Mouse (Mus musculus): ENCODE measurements around the gene Gpr174. TPM values are rescaled to one million over a fixed set of nuclear protein-coding genes. Genes with fewer than 3 reads are reported as not detected.
"Not testable (repeated sequence)": the region's sequence is repeated elsewhere in the genome, so short reads cannot be mapped to it uniquely, and the experiment has no call there.

Gene Gpr174
- polyA plus RNA-seq, 1 experiment from 2014 or later: 0.17 TPM

- DNase-seq (ENCODE audit: low spot score): no peak
- Histone ChIP-seq H3K27me3 (ENCODE audit: control insufficient read depth, insufficient read depth, low read length) (no peaks in the 10 kb centered on the region), H3K27ac (replicated peaks; ENCODE audit: low read depth, low read length) (no peak overlapping the region), H3K4me1 (ENCODE audit: control insufficient read depth, insufficient read depth, low read length) (no peaks in the 10 kb centered on the region), H3K4me2 (ENCODE audit: low read depth, low read length) (no peak overlapping the region), H3K36me3 (replicated peaks; ENCODE audit: control insufficient read depth, insufficient read depth, low read depth, low read length) (no peaks in the 10 kb centered on the region), H3K4me3 (ENCODE audit: low read depth, low read length) (no peak overlapping the region), H3K9me3 (replicated peaks; ENCODE audit: control insufficient read depth, low read length) (no peaks in the 10 kb centered on the region), H3K9ac (replicated peaks; ENCODE audit: low read length) (no peak overlapping the region)
- no peak for ATAC-seq (replicated peaks; ENCODE audit: insufficient number of reproducible peaks, low FRiP score, low TSS enrichment, low read depth)
- 66% methylated on average over 2 of the region's 2 CpGs for WGBS
Observed at GRCm38 (mm10) chrX:107277606-107278005, 21.9 kb downstream of the Gpr174 start.

- Histone ChIP-seq H3K27ac (replicated peaks; ENCODE audit: low read depth, low read length) (no peak overlapping the region), H3K4me3 (ENCODE audit: low read depth, low read length) (no peak overlapping the region), H3K36me3 (replicated peaks; ENCODE audit: control insufficient read depth, insufficient read depth, low read depth, low read length) (no peaks in the 10 kb centered on the region), H3K27me3 (ENCODE audit: control insufficient read depth, insufficient read depth, low read length) (no peaks in the 10 kb centered on the region), H3K4me1 (ENCODE audit: control insufficient read depth, insufficient read depth, low read length) (no peaks in the 10 kb centered on the region), H3K4me2 (ENCODE audit: low read depth, low read length) (no peak overlapping the region), H3K9me3 (replicated peaks; ENCODE audit: control insufficient read depth, low read length) (no peaks in the 10 kb centered on the region), H3K9ac (replicated peaks; ENCODE audit: low read length) (no peak overlapping the region)
- WGBS: 59% methylated on average over 4 of the region's 4 CpGs
- no peak for DNase-seq (ENCODE audit: low spot score)
- no peak for ATAC-seq (replicated peaks; ENCODE audit: insufficient number of reproducible peaks, low FRiP score, low TSS enrichment, low read depth)
Observed at GRCm38 (mm10) chrX:107284211-107284610, 28.5 kb downstream of the Gpr174 start.

GRCm38 (mm10) chrX:107297861-107298260, 42.2 kb downstream of the Gpr174 start:
- ATAC-seq (replicated peaks; ENCODE audit: insufficient number of reproducible peaks, low FRiP score, low TSS enrichment, low read depth); H3K4me2 ChIP-seq (ENCODE audit: low read depth, low read length); H3K27ac ChIP-seq (replicated peaks; ENCODE audit: low read depth, low read length); H3K4me3 ChIP-seq (ENCODE audit: low read depth, low read length); DNase-seq (ENCODE audit: low spot score); H3K27me3 ChIP-seq (ENCODE audit: control insufficient read depth, insufficient read depth, low read length); H3K9me3 ChIP-seq (replicated peaks; ENCODE audit: control insufficient read depth, low read length); H3K4me1 ChIP-seq (ENCODE audit: control insufficient read depth, insufficient read depth, low read length); H3K36me3 ChIP-seq (replicated peaks; ENCODE audit: control insufficient read depth, insufficient read depth, low read depth, low read length); H3K9ac ChIP-seq (replicated peaks; ENCODE audit: low read length): not testable (repeated sequence)
- WGBS: 85% methylated on average over 6 of the region's 6 CpGs

- H3K27ac ChIP-seq (replicated peaks; ENCODE audit: low read depth, low read length): no peak overlapping the region
- H3K36me3 ChIP-seq (replicated peaks; ENCODE audit: control insufficient read depth, insufficient read depth, low read depth, low read length): no peaks in the 10 kb centered on the region
- H3K4me2 ChIP-seq (ENCODE audit: low read depth, low read length): no peak overlapping the region
- no peak overlapping the region for H3K4me3 ChIP-seq (ENCODE audit: low read depth, low read length)
- no peaks in the 10 kb centered on the region for H3K27me3 ChIP-seq (ENCODE audit: control insufficient read depth, insufficient read depth, low read length)
- ATAC-seq (replicated peaks; ENCODE audit: insufficient number of reproducible peaks, low FRiP score, low TSS enrichment, low read depth): no peak
- H3K9me3 ChIP-seq (replicated peaks; ENCODE audit: control insufficient read depth, low read length): no peaks in the 10 kb centered on the region
- no peaks in the 10 kb centered on the region for H3K4me1 ChIP-seq (ENCODE audit: control insufficient read depth, insufficient read depth, low read length)
- no peak for DNase-seq (ENCODE audit: low spot score)
- H3K9ac ChIP-seq (replicated peaks; ENCODE audit: low read length): no peak overlapping the region
Observed at GRCm38 (mm10) chrX:107298761-107299160, 43.1 kb downstream of the Gpr174 start.

- no peak overlapping the region for H3K4me3 ChIP-seq (ENCODE audit: low read depth, low read length)
- DNase-seq (ENCODE audit: low spot score) (no peak), ATAC-seq (replicated peaks; ENCODE audit: insufficient number of reproducible peaks, low FRiP score, low TSS enrichment, low read depth) (no peak)
- H3K36me3 ChIP-seq (replicated peaks; ENCODE audit: control insufficient read depth, insufficient read depth, low read depth, low read length): no peaks in the 10 kb centered on the region
- H3K27me3 ChIP-seq (ENCODE audit: control insufficient read depth, insufficient read depth, low read length): no peaks in the 10 kb centered on the region
- no peaks in the 10 kb centered on the region for H3K9me3 ChIP-seq (replicated peaks; ENCODE audit: control insufficient read depth, low read length)
- H3K27ac ChIP-seq (replicated peaks; ENCODE audit: low read depth, low read length): no peak overlapping the region
- H3K4me1 ChIP-seq (ENCODE audit: control insufficient read depth, insufficient read depth, low read length): no peaks in the 10 kb centered on the region
- H3K4me2 ChIP-seq (ENCODE audit: low read depth, low read length): no peak overlapping the region
- no peak overlapping the region for H3K9ac ChIP-seq (replicated peaks; ENCODE audit: low read length)
Observed at GRCm38 (mm10) chrX:107306492-107306891, 50.8 kb downstream of the Gpr174 start.

GRCm38 (mm10) chrX:107312533-107312932, 56.9 kb downstream of the Gpr174 start:
- Histone ChIP-seq H3K4me3 (ENCODE audit: low read depth, low read length) (no peak overlapping the region), H3K9me3 (replicated peaks; ENCODE audit: control insufficient read depth, low read length) (no peaks in the 10 kb centered on the region), H3K27ac (replicated peaks; ENCODE audit: low read depth, low read length) (no peak overlapping the region), H3K4me2 (ENCODE audit: low read depth, low read length) (no peak overlapping the region), H3K36me3 (replicated peaks; ENCODE audit: control insufficient read depth, insufficient read depth, low read depth, low read length) (no peaks in the 10 kb centered on the region), H3K9ac (replicated peaks; ENCODE audit: low read length) (no peak overlapping the region), H3K27me3 (ENCODE audit: control insufficient read depth, insufficient read depth, low read length) (no peaks in the 10 kb centered on the region), H3K4me1 (ENCODE audit: control insufficient read depth, insufficient read depth, low read length) (no peaks in the 10 kb centered on the region)
- no peak for DNase-seq (ENCODE audit: low spot score)
- WGBS: 66% methylated on average over 5 of the region's 5 CpGs
- no peak for ATAC-seq (replicated peaks; ENCODE audit: insufficient number of reproducible peaks, low FRiP score, low TSS enrichment, low read depth)

GRCm38 (mm10) chrX:107325697-107326381, 70.2 kb downstream of the Gpr174 start:
- 86% methylated on average over 4 of the region's 8 CpGs for WGBS
- no peak overlapping the region for H3K9ac ChIP-seq (replicated peaks; ENCODE audit: low read length)
- DNase-seq (ENCODE audit: low spot score) (no peak), ATAC-seq (replicated peaks; ENCODE audit: insufficient number of reproducible peaks, low FRiP score, low TSS enrichment, low read depth) (no peak)
- H3K27ac ChIP-seq (replicated peaks; ENCODE audit: low read depth, low read length): no peak overlapping the region
- no peak overlapping the region for H3K4me2 ChIP-seq (ENCODE audit: low read depth, low read length)
- H3K9me3 ChIP-seq (replicated peaks; ENCODE audit: control insufficient read depth, low read length): no peaks in the 10 kb centered on the region
- no peaks in the 10 kb centered on the region for H3K36me3 ChIP-seq (replicated peaks; ENCODE audit: control insufficient read depth, insufficient read depth, low read depth, low read length)
- no peak overlapping the region for H3K4me3 ChIP-seq (ENCODE audit: low read depth, low read length)
- no peaks in the 10 kb centered on the region for H3K4me1 ChIP-seq (ENCODE audit: control insufficient read depth, insufficient read depth, low read length)
- H3K27me3 ChIP-seq (ENCODE audit: control insufficient read depth, insufficient read depth, low read length): no peaks in the 10 kb centered on the region

- Histone ChIP-seq H3K27me3 (ENCODE audit: control insufficient read depth, insufficient read depth, low read length) (no peaks in the 10 kb centered on the region), H3K36me3 (replicated peaks; ENCODE audit: control insufficient read depth, insufficient read depth, low read depth, low read length) (no peaks in the 10 kb centered on the region), H3K9me3 (replicated peaks; ENCODE audit: control insufficient read depth, low read length) (no peaks in the 10 kb centered on the region), H3K9ac (replicated peaks; ENCODE audit: low read length) (no peak overlapping the region), H3K27ac (replicated peaks; ENCODE audit: low read depth, low read length) (no peak overlapping the region), H3K4me2 (ENCODE audit: low read depth, low read length) (no peak overlapping the region), H3K4me3 (ENCODE audit: low read depth, low read length) (no peak overlapping the region), H3K4me1 (ENCODE audit: control insufficient read depth, insufficient read depth, low read length) (no peaks in the 10 kb centered on the region)
- DNase-seq (ENCODE audit: low spot score): peak; percentile 25
- WGBS: 60% methylated on average over 3 of the region's 3 CpGs
- no peak for ATAC-seq (replicated peaks; ENCODE audit: insufficient number of reproducible peaks, low FRiP score, low TSS enrichment, low read depth)
Observed at GRCm38 (mm10) chrX:107329849-107330248, 74.2 kb downstream of the Gpr174 start.

Data from embryonic facial prominence, embryonic 11.5 days (tissue).